Mouse (Mus musculus) small intestine, adult 2 months (tissue): ENCODE results near the gene Nlrp4c. TPM values are rescaled to one million over a fixed set of nuclear protein-coding genes. Genes with fewer than 3 reads are reported as not detected.

Experiments
- H3K27ac ChIP-seq: fragments of 200-500 bp; 2 replicates; pipeline ENCODE4 v1.5.1; 2012; ENCODE audit warnings: low read depth, low read length, control low read depth, inconsistent platforms; ENCODE audit not compliant: insufficient read depth
- H3K27me3 ChIP-seq: fragments of 200-500 bp; 2 replicates; pipeline ENCODE4 v1.6.1; 2012; ENCODE audit warnings: mild to moderate bottlenecking, moderate library complexity, low read length, inconsistent platforms; ENCODE audit not compliant: control insufficient read depth, insufficient read depth
- H3K36me3 ChIP-seq: fragments of 200-500 bp; 2 replicates; pipeline ENCODE4 v1.6.1; 2012; ENCODE audit warnings: mild to moderate bottlenecking, low read length, control low read depth, inconsistent platforms; ENCODE audit not compliant: control insufficient read depth, insufficient read depth
- H3K4me1 ChIP-seq: fragments of 200-500 bp; 2 replicates; pipeline ENCODE4 v1.6.1; 2012; ENCODE audit warnings: low read length, inconsistent platforms, mixed read lengths; ENCODE audit not compliant: control insufficient read depth, insufficient read depth, insufficient read length
- H3K4me3 ChIP-seq: fragments of 200-500 bp; 2 replicates; pipeline ENCODE4 v1.5.1; 2012; ENCODE audit warnings: low read depth, mild to moderate bottlenecking, control low read depth, inconsistent platforms, low read length, moderate library complexity
- CTCF ChIP-seq: fragments of 200-500 bp; IDR thresholded peaks from 2 replicates; pipeline ENCODE4 v1.5.1; 2012; ENCODE audit warnings: low read depth, mild to moderate bottlenecking, control low read depth, inconsistent platforms, low read length, moderate library complexity, mixed read lengths; ENCODE audit not compliant: insufficient replicate concordance, insufficient read length; ENCODE audit errors: extremely low read depth
- POLR2A ChIP-seq: fragments of 200-500 bp; IDR thresholded peaks from 2 replicates; pipeline ENCODE4 v1.6.1; 2012; ENCODE audit warnings: low read depth, mild to moderate bottlenecking, control low read depth, inconsistent platforms, low read length, moderate library complexity
- WGBS: fragments of 180-500 bp; shearing (Covaris S2); methylation state at CpG from one replicate; pipeline ENCODE4 v1.1.7; 2018; 5-methylcytosine and 5-hydroxymethylcytosine counted together
- polyA plus RNA-seq: library from polyadenylated mRNA; depleted of rRNA; stranded (reverse); fragments of >200 nt; gene quantifications from 2 replicates; pipeline ENCODE4 v1.2.3, GENCODE M21; 2012

Gene Nlrp4c
- polyA plus RNA-seq, 1 experiment, result not detected

GRCm38 (mm10) chr7:6136497-6136896 is 91.5 kb downstream of the Nlrp4c start:
- no peaks in the 10 kb centered on the region for H3K27me3 ChIP-seq
- H3K4me3 ChIP-seq, result no peak overlapping the region
- H3K27ac ChIP-seq, result no peak overlapping the region
- H3K4me1 ChIP-seq, result no peaks in the 10 kb centered on the region
- TF ChIP-seq CTCF (no peak), POLR2A (no peak)
- peaks cover 19% of the 10 kb centered on the region for H3K36me3 ChIP-seq

- no peak for TF ChIP-seq CTCF
- TF ChIP-seq POLR2A, result no peak
- no peak overlapping the region for H3K27ac ChIP-seq
- WGBS, result 72% methylated on average over 3 of the region's 3 CpGs
- no peaks in the 10 kb centered on the region for H3K27me3 ChIP-seq
- peaks cover 9% of the 10 kb centered on the region for H3K36me3 ChIP-seq
- no peak overlapping the region for H3K4me3 ChIP-seq
- no peaks in the 10 kb centered on the region for H3K4me1 ChIP-seq
These were observed 94.3 kb downstream of the Nlrp4c start for GRCm38 (mm10) chr7:6139295-6139694.

GRCm38 (mm10) chr7:6143991-6144531 is 99.1 kb downstream of the Nlrp4c start:
- H3K36me3 ChIP-seq, result peaks cover 6% of the 10 kb centered on the region
- H3K27ac ChIP-seq, result no peak overlapping the region
- TF ChIP-seq CTCF, result no peak
- no peak for TF ChIP-seq POLR2A
- no peak overlapping the region for H3K4me3 ChIP-seq
- peaks cover 11% of the 10 kb centered on the region for H3K4me1 ChIP-seq
- H3K27me3 ChIP-seq, result no peaks in the 10 kb centered on the region
- 49% methylated on average over 2 of the region's 2 CpGs for WGBS

- TF ChIP-seq POLR2A (no peak), CTCF (no peak)
- Histone ChIP-seq H3K27me3 (no peaks in the 10 kb centered on the region), H3K27ac (0 out of 2 replicates have a peak overlapping the region, but pooled peaks have one; percentile 13), H3K36me3 (peaks cover 6% of the 10 kb centered on the region), H3K4me1 (peaks cover 13% of the 10 kb centered on the region), H3K4me3 (no peak overlapping the region)
- 64% methylated on average over 8 of the region's 8 CpGs for WGBS
These were observed 100.6 kb downstream of the Nlrp4c start for GRCm38 (mm10) chr7:6145423-6146188.

- WGBS, result 33% methylated on average over 7 of the region's 7 CpGs
- Histone ChIP-seq H3K27ac (0 out of 2 replicates have a peak overlapping the region, but pooled peaks have one; percentile 13), H3K4me1 (peaks cover 19% of the 10 kb centered on the region), H3K36me3 (peaks cover 3% of the 10 kb centered on the region; the same call in 1 of the 2 replicates), H3K4me3 (no peak overlapping the region), H3K27me3 (no peaks in the 10 kb centered on the region)
- TF ChIP-seq POLR2A (no peak), CTCF (no peak)
These were observed 101.4 kb downstream of the Nlrp4c start for GRCm38 (mm10) chr7:6146194-6146981.

GRCm38 (mm10) chr7:6146982-6147325 is 102.0 kb downstream of the Nlrp4c start:
- no peak overlapping the region for H3K27ac ChIP-seq
- WGBS, result 9% methylated on average over 2 of the region's 2 CpGs

GRCm38 (mm10) chr7:6147688-6148087 is 102.7 kb downstream of the Nlrp4c start:
- H3K36me3 ChIP-seq, result no peaks in the 10 kb centered on the region
- no peak overlapping the region for H3K4me3 ChIP-seq
- peak overlapping the region; percentile 25; the same call in 1 of the 2 replicates for H3K27ac ChIP-seq
- 20% methylated on average over 5 of the region's 5 CpGs for WGBS
- TF ChIP-seq POLR2A (no peak), CTCF (no peak)
- H3K27me3 ChIP-seq, result no peaks in the 10 kb centered on the region
- H3K4me1 ChIP-seq, result peaks cover 26% of the 10 kb centered on the region

More at GRCm38 (mm10) chr7:6146982-6147325, 102.0 kb downstream of the Nlrp4c start:
- peaks cover 21% of the 10 kb centered on the region for H3K4me1 ChIP-seq
- H3K36me3 ChIP-seq, result peaks cover 2% of the 10 kb centered on the region; the same call in 1 of the 2 replicates
- H3K4me3 ChIP-seq, result no peak overlapping the region
- no peak for TF ChIP-seq CTCF
- TF ChIP-seq POLR2A, result no peak
- no peaks in the 10 kb centered on the region for H3K27me3 ChIP-seq
